Mouse (Mus musculus): ENCODE data around the gene Crygn.

Gene Crygn

GRCm38 (mm10) chr5:24757816-24758215 lies at the start of gene Crygn:
Crygn (minus strand) TSS chr5:24758008.
- no peak for DNase-seq (ENCODE audit: low spot score in 2 of 2)

GRCm38 (mm10) chr5:24805222-24805621 lies 47.4 kb upstream of the Crygn start:
- no peak for DNase-seq (ENCODE audit: low spot score in 2 of 2)

GRCm38 (mm10) chr5:24804661-24805060 lies 46.9 kb upstream of the Crygn start:
- no peak for DNase-seq (ENCODE audit: low spot score in 2 of 2)

- no peak for DNase-seq (ENCODE audit: low spot score in 2 of 2)
These were observed 44.2 kb upstream of the Crygn start for GRCm38 (mm10) chr5:24801841-24802624.

GRCm38 (mm10) chr5:24800416-24800815 lies 42.6 kb upstream of the Crygn start:
- no peak for DNase-seq (ENCODE audit: low spot score in 2 of 2)

- DNase-seq (ENCODE audit: low spot score in 2 of 2): no peak
These were observed 40.8 kb upstream of the Crygn start for GRCm38 (mm10) chr5:24798639-24799038.

GRCm38 (mm10) chr5:24797858-24798257 lies 40.0 kb upstream of the Crygn start:
- DNase-seq (ENCODE audit: low spot score in 2 of 2): no peak

GRCm38 (mm10) chr5:24792961-24793360 lies 35.2 kb upstream of the Crygn start:
- DNase-seq (ENCODE audit: low spot score in 2 of 2): peak; percentile 10 to 32

GRCm38 (mm10) chr5:24782957-24783356 lies 25.1 kb upstream of the Crygn start:
- DNase-seq (ENCODE audit: low spot score in 2 of 2): no peak

GRCm38 (mm10) chr5:24781048-24781447 lies 23.2 kb upstream of the Crygn start:
- peak; percentile 11 to 52 for DNase-seq (ENCODE audit: low spot score in 2 of 2)

GRCm38 (mm10) chr5:24779881-24780512 lies 22.2 kb upstream of the Crygn start:
- DNase-seq (ENCODE audit: low spot score in 2 of 2): peak; percentile 12 to 59

- peak in 1 of 2 experiments; percentile 3 for DNase-seq (ENCODE audit: low spot score in 2 of 2)
These were observed 21.5 kb upstream of the Crygn start for GRCm38 (mm10) chr5:24779321-24779720.

GRCm38 (mm10) chr5:24778843-24779140 lies 21.0 kb upstream of the Crygn start:
- DNase-seq (ENCODE audit: low spot score in 2 of 2): peak; percentile 10 to 58

- DNase-seq (ENCODE audit: low spot score in 2 of 2): peak; percentile 8 to 45
These were observed 20.5 kb upstream of the Crygn start for GRCm38 (mm10) chr5:24778082-24778842.

- peak in 1 of 2 experiments; percentile 10 for DNase-seq (ENCODE audit: low spot score in 2 of 2)
These were observed 18.9 kb upstream of the Crygn start for GRCm38 (mm10) chr5:24776681-24777080.

- peak in 1 of 2 experiments; percentile 53 for DNase-seq (ENCODE audit: low spot score in 2 of 2)
These were observed 16.7 kb upstream of the Crygn start for GRCm38 (mm10) chr5:24774549-24774948.

GRCm38 (mm10) chr5:24756931-24757330 lies 877 bp downstream of the Crygn start:
- DNase-seq (ENCODE audit: low spot score in 2 of 2): no peak

GRCm38 (mm10) chr5:24752175-24752498 lies 5.7 kb downstream of the Crygn start:
- DNase-seq (ENCODE audit: low spot score in 2 of 2): no peak

GRCm38 (mm10) chr5:24751305-24752174 lies 6.3 kb downstream of the Crygn start:
- DNase-seq (ENCODE audit: low spot score in 2 of 2): peak; percentile 47 to 74

- peak; percentile 75 to 92 for DNase-seq (ENCODE audit: low spot score in 2 of 2)
These were observed 7.2 kb downstream of the Crygn start for GRCm38 (mm10) chr5:24750321-24751304.

- no peak for DNase-seq (ENCODE audit: low spot score in 2 of 2)
These were observed 8.1 kb downstream of the Crygn start for GRCm38 (mm10) chr5:24749731-24750130.
